Mouse (Mus musculus) hindbrain, embryonic 15.5 days (tissue): ENCODE data around the gene Krt17. TPM values are rescaled to one million over a fixed set of nuclear protein-coding genes. Genes with fewer than 3 reads are reported as not detected.

Experiments
- polyA plus RNA-seq: library from polyadenylated mRNA; unstranded; fragments of >200 nt; fragmentation: Nextera tagmentation; extraction: Ambion mirVana; gene quantifications from 2 replicates; pipeline ENCODE4 v1.2.1, GENCODE M21; 2015

The Krt17 gene
- polyA plus RNA-seq, 1 experiment from 2014 or later = 0.18 TPM

Other genes with a start within 250 kb of the Krt17 start
- gene Krt33a, start 244.8 kb downstream of the Krt17 start, polyA plus RNA-seq = not detected in 2 replicates
- 0.13 TPM in 1 of 2 replicates, not detected in the other for gene Krt33b, start 231.2 kb downstream of the Krt17 start, polyA plus RNA-seq
- gene Krt34, start 219.5 kb downstream of the Krt17 start, polyA plus RNA-seq = not detected in 2 replicates
- not detected in 2 replicates for gene Krt31, start 210.5 kb downstream of the Krt17 start, polyA plus RNA-seq
- not detected in 2 replicates for gene Krt32, start 172.8 kb downstream of the Krt17 start, polyA plus RNA-seq
- not detected in 2 replicates for gene Krt35, start 164.8 kb downstream of the Krt17 start, polyA plus RNA-seq
- gene Krt36, start 155.4 kb downstream of the Krt17 start, polyA plus RNA-seq = not detected in 2 replicates
- 0.09 TPM in 1 of 2 replicates, not detected in the other for gene Krt13, start 139.5 kb downstream of the Krt17 start, polyA plus RNA-seq
- 0.49 and 1.3 TPM in 2 replicates for gene Krt15, start 125.1 kb downstream of the Krt17 start, polyA plus RNA-seq
- 2.0 and 2.4 TPM in 2 replicates for gene Krt19, start 112.4 kb downstream of the Krt17 start, polyA plus RNA-seq
- gene Krt9, start 67.8 kb downstream of the Krt17 start, polyA plus RNA-seq = not detected in 2 replicates
- 0.24 and 0.40 TPM in 2 replicates for gene Krt14, start 53.5 kb downstream of the Krt17 start, polyA plus RNA-seq
- gene Krt16, start 12.1 kb downstream of the Krt17 start, polyA plus RNA-seq = not detected in 2 replicates
- gene Krt42, start 8.8 kb upstream of the Krt17 start, polyA plus RNA-seq = not detected in 2 replicates
- 1,215 and 1,231 TPM in 2 replicates for gene Eif1, start 58.9 kb upstream of the Krt17 start, polyA plus RNA-seq
- gene Gast, start 73.4 kb upstream of the Krt17 start, polyA plus RNA-seq = 0.38 TPM in 1 of 2 replicates, not detected in the other
- gene Hap1, start 95.1 kb upstream of the Krt17 start, polyA plus RNA-seq = 253 and 256 TPM in 2 replicates
- gene Jup, start 136.7 kb upstream of the Krt17 start, polyA plus RNA-seq = 73.2 and 78.1 TPM in 2 replicates
- gene P3h4, start 153.8 kb upstream of the Krt17 start, polyA plus RNA-seq = 21.2 and 25.5 TPM in 2 replicates
- 26.6 and 27.1 TPM in 2 replicates for gene Fkbp10, start 154.7 kb upstream of the Krt17 start, polyA plus RNA-seq
- gene Nt5c3b, start 180.8 kb upstream of the Krt17 start, polyA plus RNA-seq = 112 and 114 TPM in 2 replicates
- 0.77 and 1.0 TPM in 2 replicates for gene Klhl10, start 180.9 kb upstream of the Krt17 start, polyA plus RNA-seq
- gene Klhl11, start 211.7 kb upstream of the Krt17 start, polyA plus RNA-seq = 9.8 and 11.1 TPM in 2 replicates